Mouse (Mus musculus) left cerebral cortex, adult 9 months (tissue): ENCODE results near the gene Tulp3.
"Not testable (repeated sequence)": the region's sequence is repeated elsewhere in the genome, so short reads cannot be mapped to it uniquely, and the experiment has no call there.

Source experiments
- DNase-seq, 2 experiments: peaks; one replicate each; pipeline ENCODE4 v3.0.0; 2022; ENCODE audit warnings: low spot score in 2 of 2

Tulp3 gene

DNA sequence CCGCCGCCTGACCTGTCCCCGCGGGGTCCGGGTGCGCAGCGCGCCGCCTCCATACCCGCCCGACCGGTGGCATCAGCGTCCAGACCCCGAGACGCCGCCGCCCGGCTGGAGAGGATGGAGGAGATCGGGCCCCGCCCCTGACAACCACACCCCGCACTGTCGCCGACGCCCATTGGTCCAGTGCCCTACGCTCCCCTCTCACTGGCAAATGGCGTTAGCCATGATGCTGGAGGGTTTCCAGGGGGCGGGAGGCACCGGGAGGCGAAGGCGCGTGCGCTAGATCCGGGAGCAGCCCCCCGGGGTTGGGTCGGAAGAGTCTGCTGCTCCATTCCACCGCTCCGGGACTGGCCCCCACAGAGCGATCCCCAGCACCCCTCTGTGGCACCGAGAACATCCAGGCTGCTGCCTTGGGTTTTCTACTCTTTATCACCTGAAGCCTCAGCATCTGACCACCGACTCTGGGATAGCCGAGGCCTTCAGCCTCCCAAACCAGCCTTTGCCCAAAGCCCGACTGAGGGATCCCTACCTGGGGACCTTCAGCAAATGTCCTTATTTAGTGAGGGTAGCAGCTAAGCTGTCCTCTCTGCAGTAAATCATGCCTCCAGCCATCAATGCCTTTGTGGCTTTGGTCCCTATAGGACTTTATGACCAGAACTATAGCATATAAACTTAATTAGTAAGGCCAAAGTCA, at the start of gene Tulp3:
TSS of gene Tulp3 (minus strand) at position 126 of the 691 bp plus-strand sequence.
- peak; percentile 90 to 97 for DNase-seq

DNA sequence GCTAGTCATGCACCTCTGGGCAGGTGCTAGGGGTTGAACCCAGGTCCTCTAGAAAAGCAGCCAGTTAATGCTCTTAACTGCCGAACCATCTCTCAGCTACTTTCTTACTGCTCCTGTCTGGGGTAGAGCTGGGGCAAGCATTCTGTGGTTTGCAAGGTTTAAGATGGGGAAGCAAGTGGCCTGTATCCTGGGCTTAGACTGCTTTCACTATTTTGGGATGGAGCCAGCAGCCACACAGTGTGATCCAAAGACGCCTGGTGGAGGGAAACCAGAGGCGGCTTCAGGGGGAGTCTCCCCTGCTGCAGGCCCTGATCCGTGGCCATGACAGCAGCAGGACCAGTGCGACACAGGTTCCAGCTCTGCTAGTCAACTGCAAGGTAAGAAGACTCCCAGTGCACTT, 49.1 kb upstream of the Tulp3 start:
- no peak for DNase-seq

DNA sequence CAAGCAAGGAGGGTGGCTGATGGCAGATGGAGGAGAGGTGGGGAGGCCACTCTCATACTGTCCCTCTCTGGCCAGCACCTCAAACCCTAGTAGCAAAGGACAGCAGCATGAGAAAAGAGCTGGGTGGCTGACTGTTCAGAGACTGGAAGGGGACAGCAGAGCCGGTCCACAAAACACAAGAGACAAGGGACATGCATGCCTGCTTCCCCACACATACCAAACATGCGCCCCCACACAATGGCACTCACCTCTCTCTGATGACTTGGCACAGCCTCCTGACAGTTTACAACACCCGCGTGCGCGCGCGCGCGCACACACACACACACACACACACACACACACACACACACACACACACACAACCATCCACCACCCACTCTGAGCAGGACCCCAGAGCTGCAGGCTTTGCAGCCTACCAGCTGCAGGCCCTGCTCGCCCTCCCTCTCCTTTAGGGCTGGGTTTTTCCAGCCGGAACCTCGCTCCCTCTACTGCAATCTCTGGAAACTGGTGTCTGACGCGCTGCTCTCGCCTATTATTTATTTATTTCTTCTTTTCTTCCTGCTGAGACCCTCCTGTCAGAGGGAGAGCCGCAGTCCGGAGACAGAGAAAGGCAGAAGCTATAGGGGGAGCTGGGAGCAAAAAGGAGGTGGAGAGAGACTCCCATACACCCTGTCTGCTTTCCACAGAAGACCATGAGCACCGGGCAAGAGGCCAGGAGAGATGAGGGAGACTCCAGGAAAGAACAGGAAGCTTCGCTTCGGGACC, 44.0 kb upstream of the Tulp3 start:
- DNase-seq, result peak in 1 of 2 experiments; percentile 44

DNA sequence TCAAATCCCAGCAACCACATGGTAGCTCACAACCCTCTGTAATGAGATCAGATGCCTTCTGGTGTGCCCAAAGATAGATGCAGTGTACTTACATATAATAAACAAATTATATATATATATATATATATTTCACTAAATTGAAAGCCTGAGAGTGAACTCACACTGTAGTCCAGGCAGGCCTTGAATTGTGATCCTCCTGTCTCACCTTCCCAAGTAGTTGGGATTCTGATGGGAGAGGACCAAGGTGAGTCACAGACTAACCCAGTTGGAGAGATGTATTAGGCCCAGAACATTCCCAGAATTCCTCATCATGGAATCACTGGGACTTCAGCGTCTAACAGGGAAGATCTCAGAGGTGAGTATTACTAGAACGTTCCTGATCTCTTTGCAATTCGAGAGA, 43.3 kb upstream of the Tulp3 start, which contains the start of gene Nrip2:
TSS of gene Nrip2 (plus strand) at position 301 of the 400 bp plus-strand sequence.
- DNase-seq, result no peak

DNA sequence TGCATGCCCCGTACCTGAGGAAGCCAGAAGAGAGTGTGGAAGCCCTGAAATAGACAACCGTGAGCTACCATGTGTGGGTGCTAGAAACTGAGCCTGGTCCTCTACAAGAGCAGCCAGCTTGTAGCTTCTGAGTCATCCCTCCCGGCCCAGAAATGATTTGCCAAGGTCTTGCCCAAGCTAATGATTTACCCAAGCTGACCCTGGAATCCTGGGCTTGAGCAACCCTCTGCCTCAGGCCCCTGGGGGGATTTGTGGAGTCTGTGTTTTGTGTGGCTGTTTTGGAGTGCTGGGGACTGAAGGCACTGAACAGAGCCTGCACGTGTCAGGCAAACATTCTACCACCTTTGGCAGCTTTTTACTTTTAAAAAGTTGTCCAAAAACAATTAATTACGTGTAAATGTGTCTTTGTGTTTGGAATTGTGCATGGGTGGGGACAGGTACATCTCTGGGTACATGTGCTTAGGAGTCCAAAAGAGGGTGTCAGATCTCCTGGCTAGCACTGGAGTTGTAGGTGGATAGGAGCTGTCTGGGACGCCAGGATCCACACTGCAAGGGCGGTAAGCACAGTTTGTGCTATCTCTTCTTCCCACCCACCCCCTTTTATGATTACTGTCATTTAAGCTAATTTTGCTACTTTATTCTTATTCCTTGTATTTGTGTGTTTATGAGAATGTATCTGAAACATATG, 42.1 kb upstream of the Tulp3 start:
- no peak for DNase-seq

DNA sequence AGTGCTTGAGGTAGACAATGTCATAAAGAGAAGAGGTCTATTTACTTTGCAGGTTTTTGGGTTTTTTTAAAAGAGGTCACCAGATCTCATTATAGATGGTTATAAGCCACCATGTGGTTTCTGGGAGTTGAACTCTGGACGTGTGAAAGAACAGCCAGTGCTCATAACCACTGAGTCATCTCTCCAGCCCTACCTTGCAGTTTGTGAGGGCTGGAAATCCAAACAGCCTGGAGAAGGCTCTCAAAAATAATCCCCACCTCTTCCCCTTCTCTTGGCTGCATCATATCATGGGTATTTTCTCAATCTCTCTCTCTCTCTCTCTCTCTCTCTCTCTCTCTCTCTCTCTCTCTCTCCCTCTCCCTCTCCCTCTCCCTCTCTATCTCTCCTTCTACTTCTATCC, 35.0 kb upstream of the Tulp3 start:
- DNase-seq, result no peak

DNA sequence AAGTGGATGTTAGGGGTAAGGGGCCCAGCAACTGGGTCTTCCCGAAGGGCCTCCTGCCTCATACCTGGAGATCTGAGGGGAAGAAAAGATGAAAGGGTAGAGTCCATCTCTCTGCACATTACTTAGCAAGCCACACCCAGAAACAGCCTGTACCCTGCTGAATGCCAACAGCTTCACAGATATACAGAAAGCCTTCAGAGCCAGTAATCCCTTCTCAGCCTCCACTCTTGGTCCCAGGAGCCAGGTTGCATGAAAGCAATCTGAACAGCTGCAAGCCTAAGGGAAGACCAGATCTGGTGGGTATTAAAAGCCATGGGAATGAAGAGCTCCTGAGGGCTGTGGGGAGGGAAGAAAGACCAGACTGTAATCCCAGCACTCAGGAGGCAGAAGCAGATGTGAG, 33.5 kb upstream of the Tulp3 start:
- DNase-seq, result no peak

DNA sequence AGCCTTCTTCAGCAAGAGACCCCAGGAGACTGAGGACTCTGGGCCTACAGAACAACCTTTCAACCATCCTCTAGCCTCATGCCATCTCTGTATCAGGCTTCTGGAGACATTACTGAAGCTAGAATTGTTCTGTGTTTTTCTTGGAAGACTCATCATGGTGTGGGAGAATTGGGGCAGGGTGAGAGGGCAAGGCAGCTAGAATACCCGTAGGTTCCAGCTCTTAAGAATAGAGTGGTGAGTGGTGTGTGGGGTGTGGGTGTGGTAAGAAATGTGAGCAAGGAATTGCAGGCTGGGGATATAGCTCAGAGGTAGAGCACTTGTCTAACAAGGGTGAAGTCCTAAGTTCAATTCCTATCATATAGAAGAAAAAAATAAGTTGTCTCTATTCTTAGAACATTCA, 29.4 kb upstream of the Tulp3 start:
- DNase-seq, result no peak

DNA sequence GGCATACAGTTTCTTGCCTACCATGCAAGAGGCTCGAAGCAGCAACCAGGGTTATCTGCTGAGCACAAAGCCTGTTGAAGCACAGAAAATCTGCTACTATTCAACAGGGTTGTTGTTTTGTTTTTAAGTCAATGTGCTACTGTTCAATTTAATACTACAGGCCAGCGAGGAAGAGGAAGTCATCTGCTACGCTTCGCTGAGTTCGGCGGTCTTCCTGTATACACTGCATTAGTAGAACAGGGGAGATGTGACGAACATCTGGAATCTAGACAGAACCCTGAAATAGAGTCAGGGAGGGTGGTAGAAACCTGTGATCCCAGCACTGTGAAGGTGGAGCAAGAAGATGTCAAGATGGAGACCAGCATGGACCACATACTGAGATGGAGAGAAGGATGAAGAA, 28.1 kb upstream of the Tulp3 start:
- no peak for DNase-seq

DNA sequence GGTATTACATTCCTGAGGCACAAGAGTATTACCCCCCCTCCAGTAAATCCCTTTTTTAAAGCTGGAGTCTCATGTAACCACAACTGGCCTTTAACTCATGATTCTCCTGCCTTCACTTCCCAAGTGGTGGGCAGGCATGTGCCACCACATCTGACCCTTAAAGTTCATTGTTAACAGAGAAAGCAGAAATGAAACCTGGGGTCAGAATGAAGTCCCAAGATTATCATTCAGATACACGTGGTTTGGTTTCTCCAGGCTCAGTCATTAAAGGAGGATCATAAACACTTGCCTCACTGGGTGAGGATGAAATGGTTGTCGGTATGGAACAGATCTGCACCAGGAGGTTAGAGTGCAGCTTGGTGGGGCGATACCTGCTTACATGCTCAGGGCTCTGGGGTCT, 25.6 kb upstream of the Tulp3 start:
- DNase-seq, result no peak

DNA sequence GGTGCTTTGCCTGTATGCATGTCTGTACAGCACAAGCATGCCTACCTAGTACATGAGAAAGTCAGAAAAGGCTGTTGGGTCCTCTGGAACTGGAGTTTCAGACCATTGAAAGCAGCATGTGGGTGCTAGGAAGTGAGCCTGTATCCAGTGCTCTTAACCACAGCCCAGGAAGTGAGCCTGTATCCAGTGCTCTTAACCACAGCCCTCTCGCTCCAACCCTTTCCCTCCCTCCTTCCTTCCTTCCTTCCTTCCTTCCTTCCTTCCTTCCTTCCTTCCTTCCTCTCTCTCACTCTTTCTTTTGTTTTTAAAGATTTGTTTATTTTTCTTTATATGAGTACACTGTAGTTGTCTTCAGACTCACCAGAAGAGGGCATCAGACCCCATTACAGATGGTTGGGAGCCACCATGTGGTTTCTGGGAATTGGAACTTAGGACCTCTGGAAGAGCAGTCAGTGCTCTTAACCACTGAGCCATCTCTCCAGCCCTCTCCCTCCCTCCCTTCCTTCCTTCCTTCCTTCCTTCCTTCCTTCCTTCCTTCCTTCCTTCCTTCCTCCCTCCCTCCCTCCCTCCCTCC, 25.0 kb upstream of the Tulp3 start:
- not testable (repeated sequence) for DNase-seq

DNA sequence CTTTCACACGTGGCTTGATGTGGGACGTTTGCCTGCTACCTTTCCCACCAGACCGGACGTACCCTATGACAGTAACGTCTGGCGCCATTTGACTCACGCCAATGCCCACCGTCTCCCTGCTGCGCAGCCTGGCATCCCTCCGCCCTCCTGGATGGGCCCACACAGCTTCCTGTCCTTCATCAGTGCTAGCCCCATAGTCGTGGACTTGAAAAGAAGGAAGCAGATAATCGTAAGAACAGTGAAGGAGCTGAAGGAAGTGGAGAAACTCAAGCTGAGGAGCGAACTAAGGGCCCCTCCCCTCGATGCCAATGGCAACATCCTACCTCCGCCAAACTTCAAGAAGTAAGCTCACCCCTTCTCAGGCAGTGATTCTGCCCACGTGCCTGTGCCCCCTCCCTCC, 24.0 kb upstream of the Tulp3 start:
- no peak for DNase-seq

DNA sequence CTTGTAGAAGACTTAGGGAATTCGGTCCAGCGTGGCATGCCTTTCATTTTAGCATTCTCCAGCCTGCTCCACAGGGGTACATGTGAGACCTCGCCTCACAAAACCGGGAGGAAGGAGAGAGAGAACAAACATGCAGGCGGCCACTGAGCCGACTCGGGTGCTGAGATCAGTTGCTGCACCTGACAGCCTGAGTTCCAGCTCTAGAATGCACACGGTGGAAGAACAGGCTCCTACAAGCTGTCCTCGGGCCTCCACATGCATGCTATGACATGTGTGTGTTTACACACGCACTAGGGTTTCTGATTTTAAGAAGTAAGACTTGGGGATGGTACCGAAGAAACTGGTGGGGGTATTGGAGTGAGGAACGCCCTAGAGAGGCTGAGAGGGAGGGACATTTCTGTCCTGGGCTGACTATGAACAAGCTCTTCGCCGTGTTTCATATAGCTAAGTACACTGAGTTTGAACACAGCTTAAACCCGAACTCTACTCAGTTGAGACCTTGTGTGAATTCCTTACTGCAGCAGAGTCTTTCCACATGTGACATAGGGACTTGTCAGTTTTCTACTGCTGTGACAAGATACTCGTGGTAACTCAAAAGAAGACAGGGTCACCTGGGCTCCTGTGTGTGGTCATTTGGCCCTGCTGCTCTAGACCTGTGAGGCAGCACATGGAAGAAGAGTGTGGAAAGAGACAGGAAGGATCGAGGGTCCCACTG, 20.9 kb upstream of the Tulp3 start:
- no peak for DNase-seq

DNA sequence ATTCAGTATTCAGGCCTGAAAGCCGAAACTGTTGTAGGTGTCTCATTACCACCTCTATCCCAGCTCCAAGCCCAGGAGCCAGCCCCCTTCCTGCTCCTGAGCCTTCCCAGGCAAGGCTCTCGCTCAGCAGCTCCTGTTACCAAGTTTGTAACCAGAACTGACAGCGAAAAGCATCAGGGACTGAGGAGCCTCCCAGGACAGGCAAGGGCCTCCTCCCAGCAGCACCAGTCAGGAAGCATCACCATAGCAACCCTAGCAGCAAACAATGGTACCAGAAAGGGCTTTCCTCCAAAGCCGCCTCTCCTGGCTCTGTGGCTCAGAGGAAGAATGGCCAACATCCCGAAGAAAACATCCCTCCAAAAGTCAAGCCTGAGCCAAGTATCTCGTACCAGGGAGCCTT, 19.5 kb upstream of the Tulp3 start, which contains the start of the genes Tex52 and Gm44596:
TSS of gene Tex52 (plus strand) at position 265 of the 400 bp plus-strand sequence.
TSS of gene Gm44596 (plus strand) at position 312 of the 400 bp plus-strand sequence.
- peak in 1 of 2 experiments; percentile 52 for DNase-seq

DNA sequence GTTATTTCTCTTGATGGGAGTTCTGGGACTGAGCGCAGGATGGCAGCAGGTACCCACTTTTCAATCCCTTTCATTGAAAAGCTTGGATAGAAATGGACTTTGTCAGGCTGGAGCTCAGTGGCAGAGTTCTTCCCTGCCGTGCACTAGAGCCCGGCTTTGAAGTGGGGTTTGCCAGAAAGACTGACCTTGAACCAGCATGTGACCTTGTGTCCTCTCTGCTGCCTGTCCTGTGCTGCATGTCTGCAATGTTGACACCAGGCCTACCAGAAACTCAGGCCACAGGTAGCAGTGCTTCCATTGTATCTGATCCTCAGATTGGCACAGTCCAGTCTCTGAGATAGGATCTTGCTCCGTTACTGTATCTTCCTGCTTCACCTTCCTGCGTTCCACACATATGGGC, 14.4 kb upstream of the Tulp3 start:
- no peak for DNase-seq

DNA sequence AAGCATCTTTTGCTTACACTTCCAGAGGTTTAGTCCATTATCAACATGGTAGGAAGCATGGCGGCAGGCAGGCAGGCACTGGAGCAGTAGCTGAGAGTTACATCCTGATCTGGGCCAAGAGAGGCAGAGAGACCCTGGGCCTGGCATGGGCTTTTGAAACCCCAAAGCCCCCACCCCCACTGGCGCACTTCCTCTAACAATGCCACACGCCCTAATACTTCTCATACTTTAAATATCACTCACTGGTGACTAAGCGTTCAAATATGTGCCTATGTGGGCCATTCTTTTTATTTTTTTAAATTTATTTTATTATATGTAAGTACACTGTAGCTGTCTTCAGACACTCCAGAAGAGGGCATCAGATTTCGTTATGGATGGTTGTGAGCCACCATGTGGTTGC, 10.8 kb upstream of the Tulp3 start:
- no peak for DNase-seq

DNA sequence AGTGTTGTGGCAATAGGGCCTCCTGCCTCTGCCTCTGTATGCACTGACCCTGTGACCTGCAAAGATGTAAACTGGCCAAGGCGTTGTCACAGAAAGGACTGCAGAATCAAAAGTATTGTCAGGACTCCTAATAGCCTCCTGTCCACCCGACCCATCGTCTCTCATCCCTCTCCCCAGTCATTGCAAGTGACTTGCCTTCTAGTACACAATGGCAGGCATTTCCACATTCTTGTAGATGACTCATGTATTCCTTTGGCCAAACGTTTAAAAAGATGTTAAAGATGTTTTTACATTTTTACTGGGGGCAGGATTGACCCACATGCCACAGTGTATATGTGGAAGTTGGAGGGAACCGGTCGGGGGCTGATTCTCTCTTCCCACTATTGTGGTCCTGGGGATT, 9.1 kb upstream of the Tulp3 start:
- no peak for DNase-seq

DNA sequence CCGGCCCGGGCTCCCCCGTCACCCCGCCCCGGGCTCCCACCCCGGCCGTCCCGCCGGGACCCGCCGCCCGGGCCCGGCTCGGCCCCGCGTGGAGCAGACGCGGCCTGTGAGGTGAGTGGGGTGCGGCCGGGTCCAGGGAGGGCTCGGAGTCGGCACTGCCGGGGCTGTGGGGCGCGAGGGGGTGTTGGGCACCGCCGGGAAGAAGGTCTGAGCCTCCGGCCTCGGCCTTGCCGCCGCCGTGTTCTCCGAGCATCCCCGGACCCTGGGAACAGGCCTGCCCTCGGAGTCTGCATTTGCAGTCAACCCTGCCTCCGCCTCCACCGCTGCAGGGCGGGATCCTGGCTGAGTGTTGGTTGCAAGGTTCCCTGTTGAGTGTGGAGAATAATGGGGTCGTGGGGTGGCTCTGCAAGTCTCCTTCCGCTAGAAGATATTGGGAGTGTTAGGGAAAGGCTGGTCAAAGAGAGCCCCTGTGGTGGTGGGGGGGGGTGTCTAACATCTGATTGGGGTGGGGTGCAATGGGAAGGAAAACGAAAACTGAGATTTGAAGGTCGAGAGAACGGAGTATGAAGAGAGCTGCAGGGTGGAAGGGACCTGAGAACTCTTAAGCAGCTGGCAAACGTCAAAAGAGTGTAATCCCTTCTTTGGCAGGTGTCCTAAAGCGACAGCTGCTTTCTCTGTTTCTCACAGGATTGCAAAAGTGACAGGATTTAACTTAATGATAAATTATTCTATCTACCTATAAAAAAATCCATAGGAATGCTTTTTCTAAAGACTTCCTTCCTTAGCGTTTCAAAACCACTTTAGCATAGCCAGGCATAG, 7.6 kb upstream of the Tulp3 start:
- no peak for DNase-seq

DNA sequence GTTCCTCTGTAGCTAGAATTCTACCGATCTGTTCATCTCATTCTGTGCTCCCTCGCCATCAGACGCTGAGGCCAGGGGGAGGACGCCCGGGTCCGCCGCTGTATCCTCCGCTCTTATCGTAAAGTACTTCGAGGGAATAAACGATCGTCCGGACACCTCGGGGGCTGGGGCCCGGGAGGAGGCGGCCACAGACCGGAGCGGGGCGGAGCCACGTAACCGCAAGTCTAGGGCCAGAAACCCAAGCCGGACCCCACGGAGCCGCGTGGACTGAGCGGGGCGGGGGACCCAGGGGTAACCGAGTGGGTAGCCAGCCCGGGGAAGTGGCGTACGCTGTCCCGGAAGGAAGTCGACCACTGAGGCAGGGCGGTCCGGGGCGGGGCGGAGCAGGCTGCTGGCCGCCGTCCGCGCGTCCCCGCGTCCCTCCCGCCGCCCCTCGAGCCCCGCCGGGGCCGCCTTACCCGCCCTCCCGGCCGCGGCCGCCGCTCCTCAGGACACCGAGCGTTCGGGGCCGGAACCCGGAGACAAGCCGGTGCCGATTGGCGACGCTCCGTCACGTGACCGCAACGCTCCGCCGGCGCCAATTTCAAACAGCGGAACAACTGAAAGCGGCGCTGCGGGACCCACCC, 6.8 kb upstream of the Tulp3 start, which contains the start of the genes Rhno1 and Foxm1:
TSS of gene Rhno1 (minus strand) at position 531 of the 626 bp plus-strand sequence.
TSS of gene Foxm1 (plus strand) at position 587 of the 626 bp plus-strand sequence.
- DNase-seq, result peak in 1 of 2 experiments; percentile 72

DNA sequence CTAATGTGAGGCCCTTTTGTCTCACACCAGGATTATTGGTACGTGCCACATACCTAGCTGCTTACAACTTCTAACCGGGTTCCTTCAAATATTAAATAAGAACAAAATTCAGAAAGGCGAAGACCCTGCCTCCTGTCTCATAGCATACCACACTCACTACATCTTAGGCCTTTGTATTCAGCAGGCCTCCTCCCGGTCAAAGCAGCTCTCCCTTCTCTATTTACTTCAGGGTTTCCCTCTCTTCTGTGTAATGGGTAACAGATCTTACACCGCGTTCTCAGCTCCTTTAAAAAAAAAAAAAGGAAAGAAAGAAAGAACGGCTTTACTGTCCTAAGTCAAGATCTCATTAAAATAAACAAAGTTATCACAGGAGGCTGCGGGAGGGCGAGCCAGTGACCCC, 6.2 kb upstream of the Tulp3 start:
- no peak for DNase-seq
